Mouse (Mus musculus) heart, adult 2 months (tissue): ENCODE data around the gene Ehbp1. TPM values are rescaled to one million over a fixed set of nuclear protein-coding genes. Genes with fewer than 3 reads are reported as not detected.

ENCODE experiments used
- DNase-seq, 2 experiments: peaks; one replicate each; pipeline ENCODE4 v3.0.0; 2021
- H3K27ac ChIP-seq: fragments of 200-600 bp; 2 replicates; pipeline ENCODE4 v1.8.1; 2022
- H3K27me3 ChIP-seq: fragments of 200-500 bp; 2 replicates; pipeline ENCODE4 v1.6.1; 2012; ENCODE audit warnings: mild to moderate bottlenecking, low read length, inconsistent platforms, mixed read lengths; ENCODE audit not compliant: control insufficient read depth, insufficient read depth
- H3K36me3 ChIP-seq: fragments of 200-500 bp; 2 replicates; pipeline ENCODE4 v1.6.1; 2012; ENCODE audit warnings: low read length, inconsistent platforms; ENCODE audit not compliant: control insufficient read depth, insufficient read depth
- H3K4me1 ChIP-seq: fragments of 200-500 bp; 2 replicates; pipeline ENCODE4 v1.6.1; 2011; ENCODE audit warnings: low read length; ENCODE audit not compliant: control insufficient read depth, insufficient read depth
- H3K4me3 ChIP-seq: fragments of 200-600 bp; 2 replicates; pipeline ENCODE4 v1.8.1; 2022
- H3K79me2 ChIP-seq: fragments of 200-500 bp; replicated peaks from 2 replicates; pipeline ENCODE4 v1.6.1; 2012; ENCODE audit warnings: mild to moderate bottlenecking, inconsistent platforms, low read length, moderate library complexity, mixed read lengths; ENCODE audit not compliant: control insufficient read depth, insufficient read depth
- H3K9ac ChIP-seq: fragments of 200-500 bp; 2 replicates; pipeline ENCODE4 v1.6.1; 2012; ENCODE audit warnings: low read depth, mild to moderate bottlenecking, control low read depth, inconsistent platforms, low read length, mixed read lengths
- CTCF ChIP-seq: fragments of 200-600 bp; IDR thresholded peaks from 2 replicates; pipeline ENCODE4 v1.8.1; 2022; ENCODE audit warnings: antibody characterized with exemption, mild to moderate bottlenecking, moderate library complexity
- EP300 ChIP-seq: fragments of 200-500 bp; IDR thresholded peaks from 2 replicates; pipeline ENCODE4 v1.6.1; 2011; ENCODE audit warnings: low read depth, low read length, control low read depth; ENCODE audit not compliant: insufficient read depth
- POLR2A ChIP-seq: fragments of 200-500 bp; IDR thresholded peaks from 2 replicates; pipeline ENCODE4 v1.6.1; 2011; ENCODE audit warnings: mild to moderate bottlenecking, low read depth, low read length, control low read depth; ENCODE audit not compliant: insufficient read depth
- WGBS: fragments of 180-500 bp; shearing (Covaris S2); methylation state at CpG from one replicate; pipeline ENCODE4 v1.1.7; 2018; 5-methylcytosine and 5-hydroxymethylcytosine counted together
- intact Hi-C: fragments of 180-260 bp; cut with DNase I; formaldehyde crosslinking; loops from one replicate; pipeline ENCODE4 v1.15.1; 2025
- polyA plus RNA-seq: library from polyadenylated mRNA; depleted of rRNA; stranded (reverse); fragments of >200 nt; gene quantifications from 2 replicates; pipeline ENCODE4 v1.2.3, GENCODE M21; 2012
- total RNA-seq, 2 experiments: library from RNA; stranded (reverse); gene quantifications; 2 replicates each; pipeline ENCODE4 v1.2.3; 2021

The Ehbp1 gene
- total and polyA plus RNA-seq, 3 experiments: 21.3 to 133 (median 111) TPM

GRCm38 (mm10) chr11:22008129-22008596 lies 333.9 kb downstream of the Ehbp1 start:
- intact Hi-C loops: no loop called here
- H3K27me3 ChIP-seq: peaks cover 11% of the 10 kb centered on the region
- DNase-seq: no peak
- no peaks in the 10 kb centered on the region for H3K79me2 ChIP-seq
- H3K27ac ChIP-seq: no peak overlapping the region
- no peak for TF ChIP-seq CTCF
- TF ChIP-seq POLR2A: no peak
- TF ChIP-seq EP300: no peak
- H3K36me3 ChIP-seq: peaks cover 1% of the 10 kb centered on the region
- WGBS: 63% methylated on average over 10 of the region's 10 CpGs
- no peak overlapping the region for H3K9ac ChIP-seq
- H3K4me3 ChIP-seq: no peak overlapping the region
- no peaks in the 10 kb centered on the region; the same call in 1 of the 2 replicates for H3K4me1 ChIP-seq

GRCm38 (mm10) chr11:22007781-22008110 lies 334.3 kb downstream of the Ehbp1 start:
- H3K36me3 ChIP-seq: peaks cover 2% of the 10 kb centered on the region

GRCm38 (mm10) chr11:22007088-22007780 lies 334.9 kb downstream of the Ehbp1 start:
- no peak overlapping the region for H3K9ac ChIP-seq
- no peaks in the 10 kb centered on the region for H3K79me2 ChIP-seq
- WGBS: 71% methylated on average over 20 of the region's 20 CpGs
- DNase-seq: no peak
- H3K4me3 ChIP-seq: no peak overlapping the region
- TF ChIP-seq EP300 (no peak), POLR2A (no peak), CTCF (no peak)
- intact Hi-C loops: no loop called here
- peaks cover 3% of the 10 kb centered on the region for H3K4me1 ChIP-seq
- peaks cover 2% of the 10 kb centered on the region for H3K36me3 ChIP-seq
- H3K27ac ChIP-seq: no peak overlapping the region
- H3K27me3 ChIP-seq: peaks cover 17% of the 10 kb centered on the region

More at GRCm38 (mm10) chr11:22007781-22008110, 334.3 kb downstream of the Ehbp1 start:
- Histone ChIP-seq H3K4me1 (peaks cover under 1% of the 10 kb centered on the region; the same call in 1 of the 2 replicates), H3K27ac (no peak overlapping the region), H3K4me3 (no peak overlapping the region), H3K9ac (no peak overlapping the region), H3K79me2 (no peaks in the 10 kb centered on the region), H3K27me3 (peaks cover 13% of the 10 kb centered on the region)
- no peak for DNase-seq
- intact Hi-C loops: no loop called here
- TF ChIP-seq EP300 (no peak), POLR2A (no peak)
- WGBS: 68% methylated on average over 6 of the region's 6 CpGs

- peaks cover 3% of the 10 kb centered on the region for H3K4me1 ChIP-seq
- peaks cover 22% of the 10 kb centered on the region for H3K27me3 ChIP-seq
- intact Hi-C loops: no loop called here
- no peak overlapping the region for H3K27ac ChIP-seq
- H3K79me2 ChIP-seq: no peaks in the 10 kb centered on the region
- H3K4me3 ChIP-seq: no peak overlapping the region
- no peak for DNase-seq
- no peak overlapping the region for H3K9ac ChIP-seq
- WGBS: 85% methylated on average over 12 of the region's 12 CpGs
- TF ChIP-seq CTCF: no peak
- no peak for TF ChIP-seq EP300
- no peak for TF ChIP-seq POLR2A
- H3K36me3 ChIP-seq: peaks cover 2% of the 10 kb centered on the region
Measured at GRCm38 (mm10) chr11:22006471-22007087, 335.5 kb downstream of the Ehbp1 start.

- intact Hi-C loops: no loop called here
- Histone ChIP-seq H3K79me2 (no peaks in the 10 kb centered on the region), H3K4me1 (peaks cover 3% of the 10 kb centered on the region), H3K27ac (no peak overlapping the region), H3K4me3 (no peak overlapping the region), H3K9ac (no peak overlapping the region), H3K27me3 (peaks cover 32% of the 10 kb centered on the region), H3K36me3 (peaks cover 2% of the 10 kb centered on the region)
- WGBS: 82% methylated on average over 9 of the region's 9 CpGs
- no peak for DNase-seq
- TF ChIP-seq EP300: no peak
- no peak for TF ChIP-seq CTCF
- TF ChIP-seq POLR2A: no peak
Measured at GRCm38 (mm10) chr11:22005281-22005870, 336.7 kb downstream of the Ehbp1 start.
